Mouse (Mus musculus) neural tube, embryonic 13.5 days (tissue): ENCODE measurements around the gene Samsn1. TPM values are rescaled to one million over a fixed set of nuclear protein-coding genes. Genes with fewer than 3 reads are reported as not detected.
"Not testable (repeated sequence)": the region's sequence is repeated elsewhere in the genome, so short reads cannot be mapped to it uniquely, and the experiment has no call there.

Experiments
- ATAC-seq: fragments of 200-750 bp; cut with Nextera tagmentation; 2 replicates; pipeline ENCODE4 v1.8.0; 2017; ENCODE audit warnings: low read depth, mild to moderate bottlenecking, moderate TSS enrichment, moderate library complexity
- H3K27ac ChIP-seq: fragments of 300-500 bp; sonication (generic); replicated peaks from 2 replicates; pipeline ENCODE4 v1.5.1; 2015; ENCODE audit warnings: moderate library complexity, mild to moderate bottlenecking, inconsistent platforms
- H3K27me3 ChIP-seq: fragments of 300-500 bp; sonication (generic); 2 replicates; pipeline ENCODE4 v1.6.1; 2015; ENCODE audit warnings: mild to moderate bottlenecking, inconsistent platforms
- H3K36me3 ChIP-seq: fragments of 300-500 bp; sonication (generic); 2 replicates; pipeline ENCODE4 v1.6.1; 2015; ENCODE audit warnings: mild to moderate bottlenecking, inconsistent platforms
- H3K4me1 ChIP-seq: fragments of 300-500 bp; sonication (generic); replicated peaks from 2 replicates; pipeline ENCODE4 v1.6.1; 2015; ENCODE audit warnings: inconsistent platforms
- H3K4me2 ChIP-seq: fragments of 300-500 bp; sonication (generic); 2 replicates; pipeline ENCODE4 v1.6.1; 2015; ENCODE audit warnings: inconsistent platforms, mild to moderate bottlenecking, moderate library complexity
- H3K4me3 ChIP-seq: fragments of 300-500 bp; sonication (generic); 2 replicates; pipeline ENCODE4 v1.5.1; 2015; ENCODE audit warnings: mild to moderate bottlenecking, inconsistent platforms
- H3K9ac ChIP-seq: fragments of 300-500 bp; sonication (generic); 2 replicates; pipeline ENCODE4 v1.6.1; 2015; ENCODE audit warnings: moderate library complexity, mild to moderate bottlenecking, inconsistent platforms
- H3K9me3 ChIP-seq: fragments of 300-500 bp; sonication (generic); 2 replicates; pipeline ENCODE4 v1.6.1; 2016; ENCODE audit warnings: inconsistent platforms
- WGBS: fragments of 180-500 bp; shearing (Covaris S2); methylation state at CpG from one replicate; pipeline ENCODE4 v1.1.7; 2015; 5-methylcytosine and 5-hydroxymethylcytosine counted together
- polyA plus RNA-seq: library from polyadenylated mRNA; unstranded; fragments of >200 nt; fragmentation: Nextera tagmentation; extraction: Ambion mirVana; gene quantifications from 2 replicates; pipeline ENCODE4 v1.2.1, GENCODE M21; 2015

The Samsn1 gene
- polyA plus RNA-seq, 1 experiment from 2014 or later, result 1.4 TPM

- H3K36me3 ChIP-seq, H3K27ac ChIP-seq, H3K4me2 ChIP-seq, H3K9ac ChIP-seq, ATAC-seq, H3K4me3 ChIP-seq, H3K4me1 ChIP-seq, H3K27me3 ChIP-seq, H3K9me3 ChIP-seq: not testable (repeated sequence)
Measured at GRCm38 (mm10) chr16:75826949-75827348, 195.1 kb downstream of the Samsn1 start.

- no peak overlapping the region for H3K4me3 ChIP-seq
- H3K27ac ChIP-seq, result no peak overlapping the region
- H3K9ac ChIP-seq, result no peak overlapping the region
- ATAC-seq, result no peak
- H3K27me3 ChIP-seq, result no peaks in the 10 kb centered on the region
- H3K9me3 ChIP-seq, result no peaks in the 10 kb centered on the region
- H3K4me2 ChIP-seq, result no peak overlapping the region
- H3K4me1 ChIP-seq, result no peaks in the 10 kb centered on the region
- H3K36me3 ChIP-seq, result no peaks in the 10 kb centered on the region
Measured at GRCm38 (mm10) chr16:75826498-75826897, 195.6 kb downstream of the Samsn1 start.

GRCm38 (mm10) chr16:75823226-75823625 lies 198.9 kb downstream of the Samsn1 start:
- no peaks in the 10 kb centered on the region for H3K9me3 ChIP-seq
- H3K36me3 ChIP-seq, result no peaks in the 10 kb centered on the region
- H3K4me3 ChIP-seq, result no peak overlapping the region
- ATAC-seq, result no peak
- no peak overlapping the region for H3K9ac ChIP-seq
- H3K4me2 ChIP-seq, result no peak overlapping the region
- H3K27me3 ChIP-seq, result no peaks in the 10 kb centered on the region
- no peaks in the 10 kb centered on the region for H3K4me1 ChIP-seq
- no peak overlapping the region for H3K27ac ChIP-seq
- WGBS, result 66% methylated on average over 6 of the region's 6 CpGs

GRCm38 (mm10) chr16:75820963-75821362 lies 201.1 kb downstream of the Samsn1 start:
- no peak overlapping the region for H3K27ac ChIP-seq
- no peaks in the 10 kb centered on the region for H3K9me3 ChIP-seq
- no peaks in the 10 kb centered on the region for H3K36me3 ChIP-seq
- no peak overlapping the region for H3K4me2 ChIP-seq
- H3K9ac ChIP-seq, result no peak overlapping the region
- WGBS, result 54% methylated on average over 3 of the region's 3 CpGs
- ATAC-seq, result no peak
- no peak overlapping the region for H3K4me3 ChIP-seq
- no peaks in the 10 kb centered on the region for H3K4me1 ChIP-seq
- H3K27me3 ChIP-seq, result no peaks in the 10 kb centered on the region
